Mouse (Mus musculus) testis, adult 2 months (tissue): Measurements from ENCODE around the gene Gm18336. TPM values are rescaled to one million over a fixed set of nuclear protein-coding genes. Genes with fewer than 3 reads are reported as not detected.
"Not testable (repeated sequence)": the region's sequence is repeated elsewhere in the genome, so short reads cannot be mapped to it uniquely, and the experiment has no call there.

Experiments used
- H3K27ac ChIP-seq: fragments of 200-500 bp; 2 replicates; pipeline ENCODE4 v1.5.1; 2012; ENCODE audit warnings: low read depth, low read length; ENCODE audit not compliant: control insufficient read depth, insufficient read depth
- H3K27me3 ChIP-seq: fragments of 200-500 bp; 2 replicates; pipeline ENCODE4 v1.6.1; 2012; ENCODE audit warnings: mild to moderate bottlenecking, low read length, moderate library complexity; ENCODE audit not compliant: control insufficient read depth, insufficient read depth
- H3K36me3 ChIP-seq: fragments of 200-500 bp; 2 replicates; pipeline ENCODE4 v1.6.1; 2012; ENCODE audit warnings: mild to moderate bottlenecking, low read length; ENCODE audit not compliant: control insufficient read depth, insufficient read depth
- H3K4me1 ChIP-seq: fragments of 200-500 bp; 2 replicates; pipeline ENCODE4 v1.6.1; 2012; ENCODE audit warnings: low read length; ENCODE audit not compliant: control insufficient read depth, insufficient read depth
- H3K4me3 ChIP-seq: fragments of 200-500 bp; 2 replicates; pipeline ENCODE4 v1.5.1; 2012; ENCODE audit warnings: low read depth, mild to moderate bottlenecking, low read length, moderate library complexity, mixed read lengths; ENCODE audit not compliant: control insufficient read depth
- CTCF ChIP-seq: fragments of 200-500 bp; IDR thresholded peaks from 2 replicates; pipeline ENCODE4 v1.5.1; 2012; ENCODE audit warnings: low read depth, mild to moderate bottlenecking, inconsistent platforms, low read length, moderate library complexity; ENCODE audit not compliant: control insufficient read depth, insufficient read depth, insufficient replicate concordance
- POLR2A ChIP-seq: fragments of 200-500 bp; IDR thresholded peaks from 2 replicates; pipeline ENCODE4 v1.6.1; 2012; ENCODE audit warnings: low read depth, mild to moderate bottlenecking, inconsistent platforms, low read length, moderate library complexity; ENCODE audit not compliant: control insufficient read depth
- polyA plus RNA-seq: library from polyadenylated mRNA; depleted of rRNA; stranded (reverse); fragments of >200 nt; gene quantifications from 2 replicates; pipeline ENCODE4 v1.2.3, GENCODE M21; 2012; rRNA removed

The Gm18336 gene
- 0.93 and 1.6 TPM in 2 replicates for polyA plus RNA-seq

- not testable (repeated sequence) for H3K27ac ChIP-seq, H3K27me3 ChIP-seq
Measured at GRCm38 (mm10) chrX:73398636-73399035, at the start of gene Gm18336. Gm18336 (minus strand) TSS chrX:73398736.

GRCm38 (mm10) chrX:73441428-73441827, 42.9 kb upstream of the Gm18336 start:
- Histone ChIP-seq H3K4me1 (no peaks in the 10 kb centered on the region), H3K36me3 (no peaks in the 10 kb centered on the region), H3K27me3 (no peaks in the 10 kb centered on the region), H3K4me3 (no peak overlapping the region), H3K27ac (no peak overlapping the region)
- TF ChIP-seq POLR2A (no peak), CTCF (no peak)

More at GRCm38 (mm10) chrX:73398636-73399035, at the start of gene Gm18336:
- H3K4me3 ChIP-seq, H3K4me1 ChIP-seq, H3K36me3 ChIP-seq: not testable (repeated sequence)

GRCm38 (mm10) chrX:73435252-73435651, 36.7 kb upstream of the Gm18336 start, which contains the start of gene Trex2:
Trex2 (minus strand) TSS chrX:73435344.
- H3K4me3 ChIP-seq: no peak within 1 kb of the TSS
- H3K27ac ChIP-seq: no peak within 1 kb of the TSS
- TF ChIP-seq CTCF (no peak), POLR2A (no peak)
- H3K4me1 ChIP-seq: no peaks in the 10 kb centered on the region
- H3K27me3 ChIP-seq: no peaks in the 10 kb centered on the region
- H3K36me3 ChIP-seq: no peaks in the 10 kb centered on the region

- no peak overlapping the region for H3K4me3 ChIP-seq
- TF ChIP-seq CTCF (no peak), POLR2A (no peak)
- no peaks in the 10 kb centered on the region for H3K27me3 ChIP-seq
- H3K27ac ChIP-seq: no peak overlapping the region
- H3K36me3 ChIP-seq: no peaks in the 10 kb centered on the region
- H3K4me1 ChIP-seq: no peaks in the 10 kb centered on the region
Measured at GRCm38 (mm10) chrX:73432850-73433249, 34.3 kb upstream of the Gm18336 start.

- no peaks in the 10 kb centered on the region for H3K4me1 ChIP-seq
- TF ChIP-seq CTCF (no peak), POLR2A (no peak)
- H3K4me3 ChIP-seq: no peak overlapping the region
- no peaks in the 10 kb centered on the region for H3K36me3 ChIP-seq
- no peak overlapping the region for H3K27ac ChIP-seq
- H3K27me3 ChIP-seq: no peaks in the 10 kb centered on the region
Measured at GRCm38 (mm10) chrX:73430036-73430435, 31.5 kb upstream of the Gm18336 start.

- no peaks in the 10 kb centered on the region for H3K4me1 ChIP-seq
- H3K27me3 ChIP-seq: no peaks in the 10 kb centered on the region
- H3K4me3 ChIP-seq: no peak overlapping the region
- H3K27ac ChIP-seq: no peak overlapping the region
- no peaks in the 10 kb centered on the region for H3K36me3 ChIP-seq
- TF ChIP-seq POLR2A (no peak), CTCF (no peak)
Measured at GRCm38 (mm10) chrX:73412767-73413166, 14.2 kb upstream of the Gm18336 start.

GRCm38 (mm10) chrX:73410880-73411517, 12.5 kb upstream of the Gm18336 start, which contains the start of gene Zfp92:
Zfp92 (plus strand) TSS chrX:73411096.
- no peak for TF ChIP-seq CTCF
- no peak for TF ChIP-seq POLR2A
- Histone ChIP-seq H3K27me3 (no peaks in the 10 kb centered on the region), H3K4me1 (no peaks in the 10 kb centered on the region), H3K36me3 (no peaks in the 10 kb centered on the region), H3K27ac (no peak within 1 kb of the TSS), H3K4me3 (peak within 1 kb of the TSS; percentile 14; the same call in 1 of the 2 replicates)

GRCm38 (mm10) chrX:73401616-73402015, 3.1 kb upstream of the Gm18336 start:
- TF ChIP-seq CTCF (no peak), POLR2A (no peak)
- H3K4me3 ChIP-seq: peak overlapping the region; percentile 91

More at GRCm38 (mm10) chrX:73401616-73402015, 3.1 kb upstream of the Gm18336 start:
- H3K4me1 ChIP-seq: peaks cover 4% of the 10 kb centered on the region; the same call in 1 of the 2 replicates
- peak overlapping the region; percentile 96 for H3K27ac ChIP-seq
- H3K27me3 ChIP-seq: no peaks in the 10 kb centered on the region
- H3K36me3 ChIP-seq: no peaks in the 10 kb centered on the region
